Mouse (Mus musculus): Measurements from ENCODE around the gene Sucnr1. TPM values are rescaled to one million over a fixed set of nuclear protein-coding genes. Genes with fewer than 3 reads are reported as not detected.

The Sucnr1 gene
- polyA plus RNA-seq, 1 experiment from 2014 or later = not detected

- 41% methylated on average over 2 of the region's 2 CpGs for WGBS
- H3K4me1 ChIP-seq (replicated peaks) = no peaks in the 10 kb centered on the region
Measured at GRCm38 (mm10) chr3:60114571-60114970, 32.9 kb downstream of the Sucnr1 start.

GRCm38 (mm10) chr3:60121449-60121848, 39.8 kb downstream of the Sucnr1 start:
- WGBS = 73% methylated on average over 3 of the region's 3 CpGs
- no peak overlapping the region for H3K27ac ChIP-seq (ENCODE audit: poor library complexity, severe bottlenecking)
- H3K4me2 ChIP-seq = no peak overlapping the region
- no peaks in the 10 kb centered on the region for H3K36me3 ChIP-seq
- no peaks in the 10 kb centered on the region for H3K9me3 ChIP-seq (replicated peaks)
- H3K9ac ChIP-seq = no peak overlapping the region
- H3K4me1 ChIP-seq (replicated peaks) = no peaks in the 10 kb centered on the region
- H3K27me3 ChIP-seq (replicated peaks) = no peaks in the 10 kb centered on the region
- no peak overlapping the region for H3K4me3 ChIP-seq
- ATAC-seq (ENCODE audit: insufficient number of reproducible peaks, low FRiP score) = no peak

More at GRCm38 (mm10) chr3:60114571-60114970, 32.9 kb downstream of the Sucnr1 start:
- Histone ChIP-seq H3K27ac (ENCODE audit: poor library complexity, severe bottlenecking) (no peak overlapping the region), H3K4me3 (no peak overlapping the region), H3K36me3 (no peaks in the 10 kb centered on the region), H3K9me3 (replicated peaks) (no peaks in the 10 kb centered on the region), H3K27me3 (replicated peaks) (no peaks in the 10 kb centered on the region), H3K4me2 (no peak overlapping the region), H3K9ac (no peak overlapping the region)
- no peak for ATAC-seq (ENCODE audit: insufficient number of reproducible peaks, low FRiP score)

GRCm38 (mm10) chr3:60123859-60124794, 42.5 kb downstream of the Sucnr1 start:
- no peak overlapping the region for H3K27ac ChIP-seq (ENCODE audit: poor library complexity, severe bottlenecking)
- H3K27me3 ChIP-seq (replicated peaks) = no peaks in the 10 kb centered on the region
- H3K36me3 ChIP-seq = no peaks in the 10 kb centered on the region
- no peak overlapping the region for H3K4me3 ChIP-seq
- H3K9me3 ChIP-seq (replicated peaks) = no peaks in the 10 kb centered on the region
- peaks cover 12% of the 10 kb centered on the region for H3K4me1 ChIP-seq (replicated peaks)
- no peak for ATAC-seq (ENCODE audit: insufficient number of reproducible peaks, low FRiP score)
- H3K9ac ChIP-seq = no peak overlapping the region
- no peak overlapping the region for H3K4me2 ChIP-seq
- WGBS = 52% methylated on average over 9 of the region's 9 CpGs

DNA sequence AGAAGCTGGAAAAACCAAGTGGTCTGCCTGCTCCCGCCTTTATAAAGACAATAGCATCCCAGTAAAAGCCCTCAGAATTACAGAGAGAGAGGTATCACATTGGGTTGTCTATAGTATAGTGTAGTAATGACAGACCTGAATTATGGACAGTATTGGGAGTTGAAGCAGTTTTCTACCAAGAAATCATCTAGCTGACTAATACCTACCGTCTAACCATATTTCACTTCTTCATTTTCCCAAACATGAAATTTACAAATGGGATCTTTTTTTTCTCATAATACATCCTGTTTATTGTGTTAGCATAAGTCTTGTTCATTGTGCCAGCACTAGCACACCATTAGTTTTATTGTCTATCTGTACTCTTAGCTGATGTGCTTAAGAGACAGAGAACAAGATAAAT, 44.9 kb downstream of the Sucnr1 start:
- Histone ChIP-seq H3K4me1 (replicated peaks) (peaks cover 14% of the 10 kb centered on the region), H3K4me3 (no peak overlapping the region), H3K9me3 (replicated peaks) (no peaks in the 10 kb centered on the region), H3K36me3 (no peaks in the 10 kb centered on the region), H3K27me3 (replicated peaks) (no peaks in the 10 kb centered on the region), H3K9ac (no peak overlapping the region), H3K4me2 (no peak overlapping the region), H3K27ac (ENCODE audit: poor library complexity, severe bottlenecking) (no peak overlapping the region)
- no peak for ATAC-seq (ENCODE audit: insufficient number of reproducible peaks, low FRiP score)
- 79% methylated on average over 2 of the region's 2 CpGs for WGBS

- no peaks in the 10 kb centered on the region for H3K36me3 ChIP-seq
- no peak overlapping the region for H3K4me3 ChIP-seq
- no peak overlapping the region for H3K27ac ChIP-seq (ENCODE audit: poor library complexity, severe bottlenecking)
- no peak overlapping the region for H3K9ac ChIP-seq
- H3K4me1 ChIP-seq (replicated peaks) = peaks cover 14% of the 10 kb centered on the region
- H3K27me3 ChIP-seq (replicated peaks) = no peaks in the 10 kb centered on the region
- H3K4me2 ChIP-seq = no peak overlapping the region
- 28% methylated on average over 2 of the region's 2 CpGs for WGBS
- no peaks in the 10 kb centered on the region for H3K9me3 ChIP-seq (replicated peaks)
- no peak for ATAC-seq (ENCODE audit: insufficient number of reproducible peaks, low FRiP score)
Measured at GRCm38 (mm10) chr3:60128282-60128681, 46.6 kb downstream of the Sucnr1 start.

DNA sequence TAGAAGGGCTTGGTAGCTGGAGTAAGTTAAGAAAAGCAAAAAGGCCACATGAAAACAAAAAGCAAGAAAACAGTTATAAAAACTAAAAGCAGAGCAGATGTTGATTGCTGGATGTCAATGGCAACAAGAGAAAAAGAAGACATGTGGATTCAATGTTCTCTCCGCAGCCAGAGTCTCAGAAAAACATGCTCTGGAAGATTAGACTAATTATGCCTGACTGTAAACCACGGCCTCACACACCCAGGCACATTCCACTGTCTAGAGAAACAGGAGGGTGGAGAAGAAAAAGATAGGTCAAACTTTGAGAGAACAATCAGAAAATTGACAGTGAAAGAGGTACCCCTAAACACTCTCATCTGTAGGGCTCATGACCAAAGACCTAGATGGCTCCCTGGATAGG, 54.1 kb downstream of the Sucnr1 start:
- no peaks in the 10 kb centered on the region for H3K27me3 ChIP-seq (replicated peaks)
- WGBS = 30% methylated on average over 2 of the region's 2 CpGs
- ATAC-seq (ENCODE audit: insufficient number of reproducible peaks, low FRiP score) = no peak
- no peaks in the 10 kb centered on the region for H3K9me3 ChIP-seq (replicated peaks)
- no peak overlapping the region for H3K4me2 ChIP-seq
- no peaks in the 10 kb centered on the region for H3K4me1 ChIP-seq (replicated peaks)
- no peak overlapping the region for H3K4me3 ChIP-seq
- no peak overlapping the region for H3K9ac ChIP-seq
- H3K27ac ChIP-seq (ENCODE audit: poor library complexity, severe bottlenecking) = no peak overlapping the region
- no peaks in the 10 kb centered on the region for H3K36me3 ChIP-seq

Other genes starting within 250 kb of the Sucnr1 start
- gene Gm8298, start 220.8 kb upstream of the Sucnr1 start, polyA plus RNA-seq (2016; fragmentation: Nextera tagmentation; extraction: Ambion mirVana) = not detected in 2 replicates
- gene C130079G13Rik, start 156.7 kb upstream of the Sucnr1 start, polyA plus RNA-seq (2016; fragmentation: Nextera tagmentation; extraction: Ambion mirVana) = not detected in 2 replicates
- gene Aadacl2, start 75.1 kb upstream of the Sucnr1 start, polyA plus RNA-seq (2016; fragmentation: Nextera tagmentation; extraction: Ambion mirVana) = not detected in 2 replicates
- gene Aadac, start 56.2 kb upstream of the Sucnr1 start, polyA plus RNA-seq (2016; fragmentation: Nextera tagmentation; extraction: Ambion mirVana) = 0.23 and 0.88 TPM in 2 replicates

Data from heart, embryonic 12.5 days (tissue).